Mouse (Mus musculus): ENCODE measurements around the gene Stxbp6. TPM values are rescaled to one million over a fixed set of nuclear protein-coding genes. Genes with fewer than 3 reads are reported as not detected.
"Not testable (repeated sequence)": the region's sequence is repeated elsewhere in the genome, so short reads cannot be mapped to it uniquely, and the experiment has no call there.

Stxbp6 gene
- total RNA-seq, 2 experiments from 2014 or later = 23.9 to 29.0 TPM

DNA sequence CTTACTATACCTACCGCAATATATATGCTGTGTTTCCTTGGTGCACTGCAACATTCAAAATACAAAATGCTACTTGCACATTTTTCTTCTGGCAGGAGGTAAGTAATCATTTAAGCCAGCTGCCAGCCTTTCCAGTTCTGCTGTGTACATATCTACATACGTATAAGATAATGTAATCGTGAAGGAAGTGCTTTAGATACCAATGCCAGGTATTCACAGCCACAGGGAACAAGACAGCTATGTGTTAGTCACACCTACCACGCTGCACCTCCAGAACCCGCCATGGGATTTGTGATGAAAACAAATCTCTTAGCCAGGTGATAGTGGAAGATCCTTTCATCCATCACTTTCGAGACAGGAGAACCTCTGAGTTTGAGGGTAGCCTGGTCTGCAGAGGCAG is 13.7 kb downstream of the Stxbp6 start:
- intact Hi-C loops (cut with DNase I) = loop anchor here (10.0 kb wide), 1 partner anchor 216 kb away; no protein-coding TSS in a partner anchor
- DNase-seq = no peak

DNA sequence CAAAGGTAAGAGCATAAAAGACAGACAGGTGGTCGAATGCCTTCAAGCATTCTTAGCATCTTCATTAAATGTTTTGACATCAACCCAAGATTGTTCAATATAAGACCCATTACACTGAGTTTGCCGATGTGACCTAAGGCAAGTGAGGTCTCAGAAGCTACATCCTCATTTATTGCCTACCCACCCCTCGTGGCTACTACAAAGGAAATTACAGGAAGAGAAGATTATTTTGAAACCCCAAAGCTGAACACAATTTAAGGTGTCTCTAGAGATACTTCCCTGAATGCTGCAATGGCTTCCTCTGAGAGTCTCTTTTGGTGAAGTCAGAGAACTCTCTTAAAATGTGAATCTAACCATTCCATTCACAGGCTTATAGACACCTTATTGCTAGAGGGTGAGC is 16.5 kb downstream of the Stxbp6 start:
- intact Hi-C loops (cut with DNase I) = no loop called here
- no peak for DNase-seq

DNA sequence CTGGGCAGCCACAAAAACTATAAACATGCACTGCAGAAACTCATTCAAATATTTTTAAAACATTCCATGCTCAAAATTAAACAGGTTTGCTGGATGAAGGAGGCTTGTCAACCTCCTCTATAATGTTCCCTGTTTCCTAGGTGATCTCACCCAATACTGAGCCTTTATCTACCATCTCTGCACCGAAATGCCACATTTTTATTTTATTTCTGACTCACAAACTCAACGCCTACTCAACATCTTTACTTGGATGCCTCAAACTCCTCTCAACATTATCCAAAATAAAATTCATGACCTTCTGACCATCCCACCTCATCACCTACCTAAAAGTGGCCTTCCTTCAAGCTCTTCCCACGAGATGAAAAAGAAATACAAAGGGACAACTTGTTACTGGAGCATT is 18.1 kb downstream of the Stxbp6 start:
- intact Hi-C loops (cut with DNase I) = no loop called here
- DNase-seq = no peak

DNA sequence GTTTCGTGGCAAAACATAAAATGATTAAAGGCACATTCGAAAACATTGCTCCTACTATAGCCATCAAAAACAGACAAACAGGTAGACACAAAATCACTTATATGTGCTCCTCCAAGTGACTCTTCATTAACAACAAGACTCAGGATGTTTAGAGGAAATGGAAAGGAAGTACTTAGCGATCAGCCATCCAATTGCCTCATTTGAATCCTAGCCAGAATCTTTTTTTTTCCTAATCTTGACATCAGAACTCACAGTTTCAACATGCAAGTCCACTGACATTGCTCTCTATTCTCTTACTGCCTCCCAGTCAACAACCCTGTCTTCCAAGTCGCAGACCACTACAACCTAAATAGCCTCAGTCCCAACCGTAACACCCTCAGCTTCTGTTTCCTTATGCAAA is 21.2 kb downstream of the Stxbp6 start:
- intact Hi-C loops (cut with DNase I) = no loop called here
- no peak for DNase-seq

DNA sequence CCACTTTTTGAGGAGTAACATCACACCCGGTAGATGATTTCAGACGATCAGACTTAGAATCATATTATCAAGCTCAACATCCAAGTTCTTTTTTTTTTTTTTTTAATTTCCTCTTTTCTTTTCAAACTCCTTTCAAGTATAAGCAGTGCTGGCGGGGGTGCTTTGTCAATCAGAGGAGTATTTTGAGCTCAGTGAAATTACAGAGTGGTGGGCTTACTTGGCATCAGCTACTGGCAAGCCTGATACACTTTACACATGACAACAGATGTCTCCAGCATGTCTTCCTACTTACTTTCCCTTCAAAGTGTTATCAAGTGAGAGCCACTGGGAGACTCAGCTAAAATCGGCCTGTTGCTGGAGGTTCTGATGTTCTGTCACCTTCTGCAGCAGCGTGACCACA is 21.6 kb downstream of the Stxbp6 start:
- no peak for DNase-seq
- intact Hi-C loops (cut with DNase I) = no loop called here

DNA sequence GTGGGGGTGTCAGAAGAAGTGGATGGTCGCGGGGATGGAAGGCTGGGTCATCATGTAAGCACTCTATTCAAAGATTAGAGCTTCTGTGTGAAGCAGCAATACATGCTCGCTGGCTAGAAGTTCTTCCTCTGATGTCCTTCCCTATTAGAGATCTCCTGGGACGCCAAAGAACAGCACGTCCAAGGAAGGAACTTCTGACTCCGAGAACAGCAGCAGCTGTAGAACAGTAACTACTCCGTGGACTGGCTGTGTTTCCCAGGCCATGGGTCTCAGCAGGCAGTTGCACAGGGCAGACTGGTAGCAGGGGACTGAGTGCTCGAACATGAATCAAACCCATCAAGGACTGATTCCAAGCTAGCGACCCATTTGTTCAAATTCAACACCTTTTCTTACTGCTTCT is 24.6 kb downstream of the Stxbp6 start:
- intact Hi-C loops (cut with DNase I) = no loop called here
- DNase-seq = no peak

DNA sequence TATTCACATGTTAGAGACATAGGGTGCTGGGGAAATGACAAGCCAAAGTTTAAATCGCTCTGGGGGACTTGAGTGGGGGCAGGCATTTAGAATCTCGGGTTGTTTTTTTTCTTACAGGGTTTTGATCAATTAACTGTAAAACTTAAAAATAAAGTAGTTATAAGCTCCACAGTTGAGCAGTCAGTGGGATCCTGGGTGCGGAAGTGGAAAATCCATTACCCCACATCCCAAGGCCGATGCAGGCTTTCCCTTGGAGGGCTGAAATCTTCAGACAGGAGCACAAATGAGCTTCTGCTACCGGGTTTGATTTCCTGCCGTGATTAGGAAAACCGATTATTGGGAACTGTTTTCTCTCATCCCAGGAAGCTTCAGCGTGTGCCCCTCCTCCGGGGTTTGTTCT is 26.8 kb downstream of the Stxbp6 start:
- DNase-seq; intact Hi-C loops (cut with DNase I): not testable (repeated sequence)

DNA sequence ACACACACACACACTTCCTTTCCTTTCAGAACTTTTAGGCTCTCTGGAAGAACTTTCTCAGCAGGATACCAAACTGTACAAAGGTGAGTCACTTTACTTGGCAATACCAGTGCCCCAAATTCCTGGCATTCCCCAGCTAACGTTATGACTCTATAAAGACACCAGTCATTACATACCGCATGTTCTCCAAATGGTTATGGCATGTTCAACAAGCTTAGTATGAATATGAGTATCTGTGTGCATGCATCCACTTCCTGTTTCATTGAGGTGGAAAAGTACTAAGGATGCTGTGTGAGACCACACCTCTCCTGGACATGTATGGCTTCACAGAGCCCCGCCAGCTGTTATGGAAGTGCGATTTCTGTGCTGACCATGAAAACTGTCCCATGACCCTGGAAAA is 27.3 kb downstream of the Stxbp6 start:
- no peak for DNase-seq
- intact Hi-C loops (cut with DNase I) = no loop called here

DNA sequence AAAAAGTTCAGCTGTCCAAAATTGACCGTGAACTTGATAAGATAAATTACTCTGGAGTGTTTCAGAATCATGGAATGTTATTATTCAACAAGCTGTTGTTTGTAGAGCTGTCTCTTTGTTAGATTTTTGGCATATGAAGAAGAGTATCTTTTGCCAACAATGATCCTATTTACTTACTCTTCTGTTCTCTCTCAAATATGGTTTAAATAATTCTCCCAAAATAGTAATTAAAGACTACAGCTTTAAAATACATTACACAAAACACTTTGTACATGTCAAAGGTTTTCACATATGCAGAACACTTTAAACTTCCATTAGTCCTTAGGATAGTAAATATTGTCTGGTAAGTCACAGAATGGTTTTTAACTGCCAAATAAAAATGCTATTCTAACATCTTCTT is 29.9 kb downstream of the Stxbp6 start:
- DNase-seq = no peak
- intact Hi-C loops (cut with DNase I) = no loop called here

DNA sequence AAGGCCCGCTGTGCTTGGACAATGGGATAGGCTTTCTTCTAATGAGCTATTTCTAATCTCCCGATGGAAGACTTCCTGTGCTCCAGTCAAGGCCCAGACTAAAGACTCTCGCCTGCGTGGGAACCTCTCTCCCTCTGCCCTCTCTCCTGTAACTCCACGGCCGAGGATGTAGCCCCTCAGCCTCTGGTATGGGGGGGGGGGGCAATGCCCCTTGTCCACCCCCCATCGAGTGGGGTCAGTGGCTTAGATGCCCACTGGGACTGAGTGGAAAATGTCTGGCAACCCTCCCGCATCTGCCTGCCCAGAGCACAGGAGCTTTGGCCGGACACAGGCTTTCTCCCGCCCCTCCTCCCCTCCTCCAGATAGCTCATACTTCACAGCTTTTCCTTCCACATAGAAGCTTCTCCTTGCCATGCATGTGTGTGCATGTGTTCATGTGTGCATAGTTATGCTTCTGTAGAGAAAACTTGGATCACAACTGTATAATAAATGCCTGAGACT is 31.9 kb downstream of the Stxbp6 start:
- DNase-seq = peak; percentile 11
- intact Hi-C loops (cut with DNase I) = no loop called here

DNA sequence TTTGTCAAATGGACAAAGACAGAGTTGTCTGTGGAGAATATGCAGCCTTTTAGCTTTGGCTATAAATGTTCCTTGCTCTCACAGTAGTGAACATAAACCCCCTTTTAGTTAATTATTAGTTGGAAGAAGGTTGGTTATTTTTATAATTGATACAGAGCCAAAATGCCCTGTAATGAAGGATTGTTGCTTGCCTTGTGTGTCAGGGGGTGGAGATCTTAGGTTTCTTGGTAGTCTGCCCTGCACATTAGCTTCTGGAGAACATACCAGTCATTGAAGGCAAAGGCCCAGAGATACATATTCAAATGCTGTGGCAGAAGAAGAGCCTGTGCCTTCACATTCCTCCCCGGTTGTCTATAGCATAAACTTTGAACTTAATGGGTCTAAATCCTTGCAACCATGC is 37.0 kb downstream of the Stxbp6 start:
- intact Hi-C loops (cut with DNase I) = no loop called here
- DNase-seq = no peak

DNA sequence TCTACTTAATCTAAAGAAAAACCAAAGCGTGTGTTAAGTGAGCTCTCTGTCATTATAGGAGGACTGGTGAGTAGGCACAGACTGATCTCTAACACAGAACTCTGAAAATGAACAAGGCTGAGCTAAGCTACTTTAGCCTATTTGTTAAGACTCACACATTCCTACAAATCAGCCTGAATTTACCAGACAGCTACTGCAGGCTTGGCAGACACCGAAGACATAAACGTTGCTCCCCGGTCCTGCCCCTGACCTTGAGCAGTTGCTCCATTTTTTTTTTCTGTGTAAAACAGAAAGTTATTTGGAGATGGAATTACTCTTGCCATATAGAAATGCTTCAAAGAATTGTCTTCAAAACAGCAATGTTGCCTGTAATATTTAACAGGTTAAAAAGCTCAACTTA is 37.4 kb downstream of the Stxbp6 start:
- DNase-seq = no peak
- intact Hi-C loops (cut with DNase I) = no loop called here

DNA sequence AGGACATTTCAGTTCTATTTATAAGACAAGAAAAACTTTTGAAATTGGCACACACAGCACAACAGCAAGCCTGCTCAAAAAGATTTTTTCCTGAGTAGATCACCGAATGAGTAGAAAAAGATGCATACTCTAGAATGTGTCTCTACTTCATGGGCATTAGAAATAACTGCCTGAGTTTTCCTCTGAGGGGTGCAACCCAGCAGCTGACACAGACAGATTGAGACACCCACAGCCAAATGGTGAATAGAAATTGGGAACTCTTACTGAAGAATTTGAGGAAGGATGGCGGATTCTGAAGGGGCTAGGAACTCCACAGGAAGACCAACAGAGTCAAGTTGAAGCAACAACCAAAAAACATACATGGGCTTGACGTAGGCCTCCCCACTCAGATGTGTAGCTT is 43.8 kb downstream of the Stxbp6 start:
- DNase-seq = no peak

DNA sequence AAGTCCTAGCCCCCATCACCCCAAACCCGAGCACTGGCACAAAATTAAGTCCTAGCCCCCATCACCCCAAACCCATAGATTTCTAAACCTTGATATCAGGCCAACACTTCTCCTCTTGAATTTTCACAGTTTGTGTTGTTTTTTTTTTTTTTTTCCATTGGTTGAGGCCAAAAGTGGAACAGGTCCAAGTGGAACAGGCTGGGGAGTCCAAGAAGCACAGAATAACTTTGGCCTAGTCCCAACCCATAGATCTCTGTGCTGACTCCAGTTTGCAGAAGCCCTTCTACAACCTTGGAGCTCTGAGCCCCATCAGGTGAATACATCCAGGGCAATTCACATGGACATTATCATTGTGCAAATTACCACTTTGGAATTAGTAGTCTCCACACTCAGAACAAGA is 48.2 kb downstream of the Stxbp6 start:
- DNase-seq = peak; percentile 17

More for the DNA sequence above, 43.8 kb downstream of the Stxbp6 start:
- intact Hi-C loops (cut with DNase I) = no loop called here

DNA sequence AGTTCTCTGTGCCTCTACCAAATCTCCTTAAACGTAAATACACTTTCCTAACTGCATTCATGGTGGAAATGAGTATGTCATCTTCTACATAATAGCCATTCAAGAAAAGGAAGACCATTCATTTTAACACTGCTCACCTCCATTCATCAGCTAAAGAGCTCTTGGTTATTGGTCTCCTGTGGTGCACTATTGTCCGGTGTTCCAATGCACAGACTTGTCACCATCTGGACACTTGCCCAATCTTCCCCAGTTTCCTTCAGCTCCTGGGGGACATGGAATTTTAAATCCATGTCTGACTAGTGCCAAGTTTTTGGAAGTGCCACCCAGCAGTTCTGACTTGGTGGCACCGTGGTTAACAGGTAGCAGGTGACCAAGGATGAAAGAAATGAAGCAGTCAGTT is 54.5 kb downstream of the Stxbp6 start:
- no peak for DNase-seq
- intact Hi-C loops (cut with DNase I) = no loop called here

More for the DNA sequence above, 48.2 kb downstream of the Stxbp6 start:
- intact Hi-C loops (cut with DNase I) = no loop called here

DNA sequence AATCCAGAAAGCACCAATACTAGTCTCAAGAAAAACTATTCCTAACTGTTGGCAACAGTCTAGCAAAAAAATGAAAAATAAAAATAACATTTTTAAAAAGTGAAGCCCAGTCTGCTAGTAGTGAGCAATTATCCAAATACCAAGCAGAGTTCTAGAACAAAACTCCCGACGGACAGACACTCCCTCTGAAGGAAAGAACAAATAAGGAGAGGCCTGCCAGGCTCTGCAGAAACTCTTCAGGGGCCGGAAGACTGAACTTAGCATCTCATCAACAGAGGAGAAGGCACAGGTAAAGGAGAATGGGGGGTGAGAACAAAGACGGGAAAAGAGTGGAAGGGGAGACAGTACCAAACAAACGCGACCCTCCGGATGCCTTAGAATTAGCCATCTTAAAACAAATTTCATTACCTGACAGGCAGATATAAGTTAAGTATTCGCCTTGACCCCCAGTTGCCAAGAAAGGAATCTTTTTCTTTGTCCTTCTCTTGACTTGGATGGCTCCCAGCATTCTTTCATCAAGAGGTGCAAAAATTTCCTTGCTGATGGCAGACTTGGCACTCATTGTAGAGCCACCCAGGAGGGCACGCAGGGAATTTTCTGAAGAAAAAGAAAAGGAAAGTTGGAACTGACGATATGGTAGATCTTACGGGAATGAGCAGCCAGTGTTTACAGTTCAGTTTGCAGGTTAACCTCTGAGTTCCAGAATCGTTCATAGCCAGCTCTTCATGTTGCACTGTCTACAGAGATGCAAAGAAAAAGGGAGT is 55.3 kb downstream of the Stxbp6 start:
- no peak for DNase-seq
- intact Hi-C loops (cut with DNase I) = no loop called here

DNA sequence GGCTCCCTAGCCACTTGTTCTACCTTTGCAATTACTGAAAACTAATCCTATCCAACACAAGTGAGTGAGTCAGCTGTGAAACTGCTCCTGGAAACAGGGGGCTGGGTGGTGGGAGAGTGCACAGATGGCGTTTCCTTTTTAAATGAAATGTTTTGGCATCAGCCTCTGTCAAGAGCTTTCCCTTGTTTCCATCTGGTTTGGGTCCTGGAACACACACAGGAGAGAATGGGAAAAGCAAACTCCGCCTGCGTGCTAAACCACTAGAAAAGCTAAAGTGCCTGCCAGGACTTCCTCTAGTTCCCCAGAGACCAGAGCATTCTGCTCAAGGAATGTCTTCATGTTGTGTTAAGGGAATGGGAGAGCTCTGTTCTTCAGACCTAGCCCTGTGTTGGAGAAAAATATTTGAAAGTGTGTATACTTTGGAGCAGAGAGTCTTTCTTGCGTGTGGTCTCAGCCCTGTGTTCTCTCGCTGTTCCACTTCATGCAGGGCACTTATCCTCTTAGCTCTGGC is 61.2 kb downstream of the Stxbp6 start:
- DNase-seq = peak; percentile 69
- intact Hi-C loops (cut with DNase I) = no loop called here

DNA sequence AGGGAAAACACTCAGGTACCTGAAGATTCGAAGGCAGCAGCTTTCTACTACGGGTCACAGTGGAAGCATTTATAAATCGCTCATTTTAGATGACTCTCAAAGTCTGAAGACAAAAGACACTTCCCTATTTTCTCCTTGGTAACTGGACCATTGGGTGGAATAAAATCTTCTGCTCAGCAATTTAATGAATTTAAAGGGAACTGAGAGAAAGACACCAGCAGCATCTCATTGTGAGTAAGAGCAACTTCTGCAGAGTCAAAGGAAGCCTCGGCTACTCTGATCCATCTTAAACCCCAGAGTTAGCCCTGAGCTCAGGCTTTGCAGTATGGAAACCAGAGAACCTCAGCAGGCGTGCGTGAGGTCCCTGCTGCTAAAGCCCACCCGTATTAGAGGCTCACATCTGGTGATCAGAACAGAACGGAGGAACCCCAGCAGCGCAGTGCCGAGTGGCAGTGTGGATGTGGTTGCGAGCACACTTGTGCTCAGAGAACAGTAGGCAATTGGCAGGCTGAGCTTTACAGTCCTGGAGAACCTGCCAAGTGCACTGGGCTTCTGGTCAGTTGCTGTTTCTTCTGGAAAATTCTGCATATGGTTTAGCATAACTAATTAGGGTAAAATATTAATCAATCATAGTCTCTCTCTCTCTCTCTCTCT is 62.9 kb downstream of the Stxbp6 start:
- DNase-seq = peak; percentile 67
- intact Hi-C loops (cut with DNase I) = no loop called here

DNA sequence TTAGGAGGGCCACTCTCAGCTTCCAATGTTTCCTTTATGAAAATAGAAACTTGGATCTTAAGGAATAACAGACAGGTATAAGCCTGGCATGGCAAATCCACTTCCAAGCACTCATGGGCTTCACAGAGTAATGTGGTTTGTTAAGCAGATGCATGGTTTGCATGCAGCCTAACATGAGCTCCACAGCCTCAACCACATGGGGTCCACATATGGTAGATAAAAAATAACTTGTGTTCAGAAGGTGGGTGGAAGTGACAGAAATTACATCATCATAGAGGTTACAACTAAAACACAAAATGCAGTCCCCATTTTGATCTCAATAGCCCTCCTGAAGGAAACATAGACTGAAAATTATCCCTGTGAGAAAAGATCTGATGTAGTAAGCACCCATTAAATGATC is 63.5 kb downstream of the Stxbp6 start:
- intact Hi-C loops (cut with DNase I) = no loop called here
- DNase-seq = no peak

DNA sequence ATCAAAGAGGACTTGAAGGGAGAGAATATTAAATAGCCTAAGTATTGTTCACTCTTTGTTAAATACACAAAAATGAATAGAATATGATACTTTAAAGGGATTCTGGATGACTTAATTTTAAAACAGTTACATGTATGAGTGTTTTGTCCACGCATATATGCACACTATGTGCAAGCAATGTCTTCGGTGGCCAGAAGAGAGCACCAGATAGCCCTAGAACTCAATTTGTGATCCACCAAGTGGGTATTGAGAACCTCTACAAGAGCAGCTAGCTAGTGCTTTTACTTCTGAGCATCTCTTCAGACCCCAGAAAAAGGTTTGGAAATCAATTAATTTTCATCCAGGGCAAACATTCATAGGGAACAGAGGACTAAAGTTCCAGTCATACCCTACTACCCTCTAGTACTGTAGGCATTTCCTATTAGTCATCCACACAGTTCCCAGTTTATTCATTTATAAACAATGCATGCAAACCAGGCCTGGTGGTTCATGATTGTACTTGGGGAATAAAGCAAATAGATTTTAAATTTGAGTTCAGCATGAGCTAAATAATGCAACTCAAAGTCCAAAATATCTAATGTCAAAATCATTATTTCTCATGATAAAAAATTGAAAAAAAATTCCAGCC is 64.4 kb downstream of the Stxbp6 start:
- DNase-seq = no peak
- intact Hi-C loops (cut with DNase I) = no loop called here

DNA sequence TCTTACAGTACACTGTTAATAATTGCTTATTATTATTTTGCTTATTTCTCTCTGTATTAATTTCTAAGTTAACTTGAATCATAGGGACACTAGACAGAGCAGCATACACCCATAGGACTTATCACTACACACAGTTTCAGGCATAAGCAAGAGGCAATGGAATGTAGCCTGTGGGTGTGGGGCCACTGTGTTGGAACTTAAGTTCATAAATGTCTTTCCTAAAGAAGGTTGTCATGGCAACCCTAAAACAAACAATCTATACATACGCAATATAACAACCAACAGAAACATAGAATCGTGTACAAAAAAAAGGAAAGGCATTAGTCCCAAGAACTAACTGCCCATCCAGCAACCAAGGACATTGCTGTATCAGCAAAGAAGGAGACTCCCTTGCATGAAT is 67.9 kb downstream of the Stxbp6 start:
- intact Hi-C loops (cut with DNase I) = no loop called here
- no peak for DNase-seq

DNA sequence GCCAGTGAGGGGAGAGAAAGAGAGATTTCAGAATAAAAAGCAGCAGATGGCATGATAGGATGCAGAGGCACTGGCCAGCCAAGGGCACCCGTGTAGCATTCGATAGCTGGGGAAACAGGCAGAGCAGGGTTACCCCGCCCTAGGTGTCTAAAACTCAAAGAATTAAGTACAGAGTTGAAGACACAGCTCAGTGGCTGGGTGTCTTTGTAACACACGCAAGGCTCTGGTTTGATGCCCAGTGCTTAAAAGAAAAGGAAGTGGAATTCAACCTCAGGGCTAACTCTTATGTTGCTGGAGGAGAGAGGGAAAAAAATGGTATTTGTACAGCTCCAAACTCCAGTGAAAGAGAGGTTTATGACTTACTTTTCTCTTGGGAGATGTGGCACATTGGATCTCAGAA is 68.5 kb downstream of the Stxbp6 start:
- intact Hi-C loops (cut with DNase I) = no loop called here
- DNase-seq = no peak
